Mouse (Mus musculus) intestine, embryonic 15.5 days (tissue): ENCODE data around the gene Slc9a6. TPM values are rescaled to one million over a fixed set of nuclear protein-coding genes. Genes with fewer than 3 reads are reported as not detected.

Experiments used
- ATAC-seq: fragments of 200-750 bp; cut with Nextera tagmentation; 2 replicates; pipeline ENCODE4 v1.8.0; 2017; ENCODE audit warnings: moderate TSS enrichment, moderate library complexity
- H3K27ac ChIP-seq: fragments of 300-500 bp; sonication (generic); 2 replicates; pipeline ENCODE4 v1.5.1; 2015; ENCODE audit warnings: mild to moderate bottlenecking, inconsistent platforms
- H3K27me3 ChIP-seq: fragments of 300-500 bp; sonication (generic); replicated peaks from 2 replicates; pipeline ENCODE4 v1.6.1; 2015; ENCODE audit warnings: inconsistent platforms
- H3K36me3 ChIP-seq: fragments of 300-500 bp; sonication (generic); 2 replicates; pipeline ENCODE4 v1.6.1; 2015; ENCODE audit warnings: inconsistent platforms
- H3K4me1 ChIP-seq: fragments of 300-500 bp; sonication (generic); replicated peaks from 2 replicates; pipeline ENCODE4 v1.6.1; 2015; ENCODE audit warnings: inconsistent platforms
- H3K4me2 ChIP-seq: fragments of 300-500 bp; sonication (generic); replicated peaks from 2 replicates; pipeline ENCODE4 v1.6.1; 2015; ENCODE audit warnings: mild to moderate bottlenecking, inconsistent platforms
- H3K4me3 ChIP-seq: fragments of 300-500 bp; sonication (generic); replicated peaks from 2 replicates; pipeline ENCODE4 v1.5.1; 2015; ENCODE audit warnings: inconsistent platforms
- H3K9ac ChIP-seq: fragments of 300-500 bp; sonication (generic); 2 replicates; pipeline ENCODE4 v1.6.1; 2015; ENCODE audit warnings: inconsistent platforms
- H3K9me3 ChIP-seq: fragments of 300-500 bp; sonication (generic); 2 replicates; pipeline ENCODE4 v1.6.1; 2016; ENCODE audit warnings: inconsistent platforms
- WGBS: fragments of 180-500 bp; shearing (Covaris S2); methylation state at CpG from one replicate; pipeline ENCODE4 v1.1.7; 2015; 5-methylcytosine and 5-hydroxymethylcytosine counted together
- polyA plus RNA-seq: library from polyadenylated mRNA; unstranded; fragments of >200 nt; fragmentation: Nextera tagmentation; extraction: Ambion mirVana; gene quantifications from 2 replicates; pipeline ENCODE4 v1.2.1, GENCODE M21; 2015

The Slc9a6 gene
- polyA plus RNA-seq, 1 experiment from 2014 or later, result 11.3 TPM

GRCm38 (mm10) chrX:56675556-56675955, 66.0 kb downstream of the Slc9a6 start:
- no peaks in the 10 kb centered on the region for H3K36me3 ChIP-seq
- WGBS, result 79% methylated on average over 6 of the region's 6 CpGs
- H3K27me3 ChIP-seq, result no peaks in the 10 kb centered on the region
- no peak overlapping the region for H3K27ac ChIP-seq
- H3K9ac ChIP-seq, result no peak overlapping the region
- H3K4me2 ChIP-seq, result no peak overlapping the region
- no peak overlapping the region for H3K4me3 ChIP-seq
- H3K4me1 ChIP-seq, result no peaks in the 10 kb centered on the region
- no peaks in the 10 kb centered on the region for H3K9me3 ChIP-seq
- ATAC-seq, result no peak

GRCm38 (mm10) chrX:56677736-56678135, 68.2 kb downstream of the Slc9a6 start:
- Histone ChIP-seq H3K9ac (no peak overlapping the region), H3K27ac (no peak overlapping the region), H3K9me3 (no peaks in the 10 kb centered on the region), H3K36me3 (no peaks in the 10 kb centered on the region), H3K4me1 (no peaks in the 10 kb centered on the region), H3K4me2 (no peak overlapping the region), H3K27me3 (no peaks in the 10 kb centered on the region), H3K4me3 (no peak overlapping the region)
- no peak for ATAC-seq
- WGBS, result 75% methylated on average over 6 of the region's 6 CpGs

GRCm38 (mm10) chrX:56679066-56679465, 69.5 kb downstream of the Slc9a6 start:
- no peaks in the 10 kb centered on the region for H3K27me3 ChIP-seq
- no peak overlapping the region for H3K9ac ChIP-seq
- no peak for ATAC-seq
- H3K4me1 ChIP-seq, result no peaks in the 10 kb centered on the region
- H3K4me3 ChIP-seq, result no peak overlapping the region
- 80% methylated on average over 6 of the region's 6 CpGs for WGBS
- no peak overlapping the region for H3K4me2 ChIP-seq
- no peak overlapping the region for H3K27ac ChIP-seq
- H3K36me3 ChIP-seq, result no peaks in the 10 kb centered on the region
- no peaks in the 10 kb centered on the region for H3K9me3 ChIP-seq

GRCm38 (mm10) chrX:56682156-56682720, 72.7 kb downstream of the Slc9a6 start:
- H3K36me3 ChIP-seq, result no peaks in the 10 kb centered on the region
- no peak overlapping the region for H3K27ac ChIP-seq
- no peaks in the 10 kb centered on the region for H3K27me3 ChIP-seq
- no peaks in the 10 kb centered on the region for H3K9me3 ChIP-seq
- H3K4me2 ChIP-seq, result no peak overlapping the region
- ATAC-seq, result no peak
- no peak overlapping the region for H3K9ac ChIP-seq
- no peaks in the 10 kb centered on the region for H3K4me1 ChIP-seq
- WGBS, result 63% methylated on average over 1 of the region's 1 CpGs
- H3K4me3 ChIP-seq, result no peak overlapping the region

GRCm38 (mm10) chrX:56683521-56683920, 74.0 kb downstream of the Slc9a6 start:
- Histone ChIP-seq H3K36me3 (no peaks in the 10 kb centered on the region), H3K4me3 (no peak overlapping the region), H3K27ac (no peak overlapping the region), H3K4me1 (no peaks in the 10 kb centered on the region), H3K4me2 (no peak overlapping the region), H3K9me3 (no peaks in the 10 kb centered on the region), H3K27me3 (no peaks in the 10 kb centered on the region), H3K9ac (no peak overlapping the region)
- 79% methylated on average over 10 of the region's 10 CpGs for WGBS
- no peak for ATAC-seq

- ATAC-seq, result no peak
- WGBS, result 76% methylated on average over 6 of the region's 6 CpGs
- no peak overlapping the region for H3K4me2 ChIP-seq
- H3K9ac ChIP-seq, result no peak overlapping the region
- H3K27me3 ChIP-seq, result no peaks in the 10 kb centered on the region
- no peaks in the 10 kb centered on the region for H3K9me3 ChIP-seq
- no peak overlapping the region for H3K4me3 ChIP-seq
- no peak overlapping the region for H3K27ac ChIP-seq
- H3K36me3 ChIP-seq, result no peaks in the 10 kb centered on the region
- no peaks in the 10 kb centered on the region for H3K4me1 ChIP-seq
Measured at GRCm38 (mm10) chrX:56692554-56692953, 83.0 kb downstream of the Slc9a6 start.

GRCm38 (mm10) chrX:56694539-56694938, 85.0 kb downstream of the Slc9a6 start:
- no peak overlapping the region for H3K4me2 ChIP-seq
- H3K9ac ChIP-seq, result no peak overlapping the region
- H3K9me3 ChIP-seq, result no peaks in the 10 kb centered on the region
- H3K27ac ChIP-seq, result no peak overlapping the region
- ATAC-seq, result no peak
- no peak overlapping the region for H3K4me3 ChIP-seq
- WGBS, result 79% methylated on average over 2 of the region's 2 CpGs
- H3K36me3 ChIP-seq, result no peaks in the 10 kb centered on the region
- H3K27me3 ChIP-seq, result no peaks in the 10 kb centered on the region
- no peaks in the 10 kb centered on the region for H3K4me1 ChIP-seq

GRCm38 (mm10) chrX:56697199-56697780, 87.7 kb downstream of the Slc9a6 start:
- Histone ChIP-seq H3K9me3 (no peaks in the 10 kb centered on the region), H3K4me2 (no peak overlapping the region), H3K36me3 (no peaks in the 10 kb centered on the region), H3K27me3 (no peaks in the 10 kb centered on the region), H3K27ac (no peak overlapping the region), H3K4me3 (no peak overlapping the region), H3K9ac (no peak overlapping the region), H3K4me1 (no peaks in the 10 kb centered on the region)
- 77% methylated on average over 6 of the region's 6 CpGs for WGBS
- no peak for ATAC-seq

- Histone ChIP-seq H3K4me3 (no peak overlapping the region), H3K9ac (no peak overlapping the region), H3K27me3 (no peaks in the 10 kb centered on the region), H3K9me3 (no peaks in the 10 kb centered on the region), H3K4me2 (no peak overlapping the region), H3K4me1 (no peaks in the 10 kb centered on the region), H3K36me3 (no peaks in the 10 kb centered on the region), H3K27ac (no peak overlapping the region)
- no peak for ATAC-seq
- WGBS, result 75% methylated on average over 4 of the region's 4 CpGs
Measured at GRCm38 (mm10) chrX:56697886-56698285, 88.3 kb downstream of the Slc9a6 start.

GRCm38 (mm10) chrX:56701261-56701660, 91.7 kb downstream of the Slc9a6 start:
- Histone ChIP-seq H3K9me3 (no peaks in the 10 kb centered on the region), H3K4me2 (no peak overlapping the region), H3K9ac (no peak overlapping the region), H3K27ac (no peak overlapping the region), H3K27me3 (no peaks in the 10 kb centered on the region), H3K4me3 (no peak overlapping the region), H3K36me3 (no peaks in the 10 kb centered on the region), H3K4me1 (no peaks in the 10 kb centered on the region)
- ATAC-seq, result no peak
- WGBS, result 79% methylated on average over 3 of the region's 3 CpGs

- H3K9me3 ChIP-seq, result no peaks in the 10 kb centered on the region
- WGBS, result 78% methylated on average over 8 of the region's 8 CpGs
- no peak overlapping the region for H3K4me2 ChIP-seq
- H3K27me3 ChIP-seq, result no peaks in the 10 kb centered on the region
- no peak overlapping the region for H3K4me3 ChIP-seq
- H3K36me3 ChIP-seq, result no peaks in the 10 kb centered on the region
- no peaks in the 10 kb centered on the region for H3K4me1 ChIP-seq
- no peak for ATAC-seq
- no peak overlapping the region for H3K9ac ChIP-seq
- H3K27ac ChIP-seq, result no peak overlapping the region
Measured at GRCm38 (mm10) chrX:56703965-56704562, 94.5 kb downstream of the Slc9a6 start.

- Histone ChIP-seq H3K36me3 (no peaks in the 10 kb centered on the region), H3K4me2 (no peak overlapping the region), H3K9me3 (no peaks in the 10 kb centered on the region), H3K27me3 (no peaks in the 10 kb centered on the region), H3K4me1 (no peaks in the 10 kb centered on the region), H3K27ac (no peak overlapping the region), H3K9ac (no peak overlapping the region), H3K4me3 (no peak overlapping the region)
- WGBS, result 64% methylated on average over 6 of the region's 6 CpGs
- no peak for ATAC-seq
Measured at GRCm38 (mm10) chrX:56708592-56709370, 99.2 kb downstream of the Slc9a6 start.
